Mouse (Mus musculus) Muller cell, postnatal 12 days (primary cell): ENCODE measurements at regions not wholly inside any gene's neighbourhood (a gene's known extent, or its start where the extent isn't known, plus 50 kb on each side); places are given as distances from the start of the nearest gene placed in this dataset.
A peak's percentile ranks its signal among the peaks of the same experiment; 100 is the strongest.
"Not testable (repeated sequence)": the region's sequence is repeated elsewhere in the genome, so short reads cannot be mapped to it uniquely, and the experiment has no call there.

Source experiments
- DNase-seq: peaks from one replicate; pipeline ENCODE4 v3.0.0-alpha.2; 2015; ENCODE audit errors: inconsistent ontology term

GRCm38 (mm10) chr11:94882687-94883383, 53.2 kb upstream of the Col1a1 start:
- no peak for DNase-seq

GRCm38 (mm10) chr11:94881982-94882686, 53.9 kb upstream of the Col1a1 start:
- DNase-seq: no peak

GRCm38 (mm10) chr11:94880896-94881840, 54.9 kb upstream of the Col1a1 start:
- DNase-seq: peak; percentile 82

- no peak for DNase-seq
These were observed 59.3 kb upstream of the Col1a1 start for GRCm38 (mm10) chr11:94876707-94877106.

GRCm38 (mm10) chr11:94875026-94875425, 61.0 kb upstream of the Col1a1 start:
- DNase-seq: no peak

GRCm38 (mm10) chr11:94874155-94874561, 61.9 kb upstream of the Col1a1 start:
- no peak for DNase-seq

GRCm38 (mm10) chr11:94873693-94874092, 62.3 kb upstream of the Col1a1 start:
- DNase-seq: no peak

GRCm38 (mm10) chr11:94872921-94873320, 63.1 kb upstream of the Col1a1 start:
- DNase-seq: peak; percentile 20

- DNase-seq: peak; percentile 29
These were observed 65.7 kb upstream of the Col1a1 start for GRCm38 (mm10) chr11:94870341-94870740.

- not testable (repeated sequence) for DNase-seq
These were observed 66.2 kb upstream of the Col1a1 start for GRCm38 (mm10) chr11:94869866-94870265.

- DNase-seq: peak; percentile 60
These were observed 69.7 kb upstream of the Col1a1 start for GRCm38 (mm10) chr11:94866176-94866967.

- no peak for DNase-seq
These were observed 67.6 kb upstream of the Tmem92 start for GRCm38 (mm10) chr11:94850129-94850528.

- no peak for DNase-seq
These were observed 56.6 kb upstream of the Tmem92 start for GRCm38 (mm10) chr11:94839133-94839532.

GRCm38 (mm10) chr11:94838140-94838539, 55.6 kb upstream of the Tmem92 start:
- no peak for DNase-seq

GRCm38 (mm10) chr11:94836347-94836746, 53.8 kb upstream of the Tmem92 start:
- DNase-seq: no peak

GRCm38 (mm10) chr11:94832246-94832985, 49.9 kb upstream of the Tmem92 start:
- peak; percentile 28 for DNase-seq
